Mouse (Mus musculus) retina, postnatal 7 days (tissue): ENCODE measurements around the gene Phip.

Experiments used
- DNase-seq: peaks from one replicate; pipeline ENCODE4 v3.0.0-alpha.2; 2012; ENCODE audit warnings: low read depth, low spot score

Gene Phip

DNA sequence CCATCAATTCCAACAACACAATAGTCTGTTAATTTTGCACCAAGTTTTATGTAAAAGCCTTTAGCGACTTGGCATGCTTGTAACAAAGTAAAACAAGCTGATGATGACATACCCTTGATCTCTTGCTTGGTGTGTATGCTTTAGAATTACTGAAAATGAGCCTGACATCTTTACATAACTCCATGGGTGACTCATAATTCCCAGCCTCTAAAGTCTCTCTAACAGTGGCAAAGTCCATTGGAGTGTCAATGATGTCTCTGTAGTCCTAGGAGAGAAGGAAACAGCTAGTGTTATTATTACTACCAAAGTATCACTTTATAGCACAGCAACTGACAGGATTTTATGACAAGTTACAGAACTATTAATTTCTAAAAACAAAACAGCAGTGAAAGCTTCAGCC, 98.2 kb downstream of the Phip start:
- DNase-seq = no peak

- no peak for DNase-seq
Observed at GRCm38 (mm10) chr9:82867698-82868097, 107.6 kb downstream of the Phip start.

DNA sequence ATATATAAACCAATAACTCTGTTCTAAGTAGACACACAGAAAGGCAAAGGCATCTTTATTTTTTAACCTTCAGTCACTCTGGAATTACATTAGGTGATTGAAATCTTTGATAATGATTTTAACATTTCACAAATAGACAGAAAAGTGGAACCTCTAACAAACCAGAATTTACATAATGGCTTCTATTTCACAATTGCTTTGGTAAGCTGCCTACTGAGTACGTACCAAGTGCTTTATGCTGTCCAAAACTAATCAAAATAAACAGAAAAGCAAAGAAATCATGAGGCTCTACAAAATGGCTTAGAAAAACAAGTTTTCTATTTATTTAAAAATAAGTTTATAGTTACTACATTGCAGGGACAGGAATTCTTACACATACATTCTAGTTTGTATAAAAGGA, 109.2 kb downstream of the Phip start:
- no peak for DNase-seq

DNA sequence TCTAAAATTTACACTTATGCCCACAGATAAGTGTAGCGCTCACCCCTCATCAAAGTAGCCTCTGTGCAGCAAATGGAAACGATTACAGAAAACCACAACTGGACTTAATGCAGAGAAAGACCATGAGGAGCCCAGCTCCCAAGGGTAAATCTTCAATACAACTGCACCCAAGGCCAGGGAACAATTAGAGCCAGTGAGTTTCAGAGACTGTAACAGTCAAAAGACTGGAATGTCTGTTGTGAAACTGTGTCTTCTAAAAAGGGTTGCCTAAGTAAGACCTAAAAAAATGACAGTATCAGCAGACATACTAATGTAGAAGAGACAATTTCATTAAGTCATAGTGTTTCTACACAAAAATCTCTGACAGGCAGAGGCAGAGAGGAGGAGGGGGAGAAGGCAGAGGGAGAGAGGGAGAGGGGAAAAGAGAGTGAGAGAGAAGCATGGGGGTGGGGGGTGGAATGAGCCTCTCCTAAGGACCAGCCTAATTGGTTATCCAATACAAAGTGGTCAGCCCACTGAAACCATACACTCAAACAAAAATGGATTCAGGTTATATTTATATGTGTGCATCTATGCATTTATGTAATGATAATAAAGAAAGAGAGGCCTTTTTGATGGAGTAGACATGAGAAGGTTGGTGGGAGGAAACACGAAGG, 113.4 kb downstream of the Phip start:
- DNase-seq = no peak

DNA sequence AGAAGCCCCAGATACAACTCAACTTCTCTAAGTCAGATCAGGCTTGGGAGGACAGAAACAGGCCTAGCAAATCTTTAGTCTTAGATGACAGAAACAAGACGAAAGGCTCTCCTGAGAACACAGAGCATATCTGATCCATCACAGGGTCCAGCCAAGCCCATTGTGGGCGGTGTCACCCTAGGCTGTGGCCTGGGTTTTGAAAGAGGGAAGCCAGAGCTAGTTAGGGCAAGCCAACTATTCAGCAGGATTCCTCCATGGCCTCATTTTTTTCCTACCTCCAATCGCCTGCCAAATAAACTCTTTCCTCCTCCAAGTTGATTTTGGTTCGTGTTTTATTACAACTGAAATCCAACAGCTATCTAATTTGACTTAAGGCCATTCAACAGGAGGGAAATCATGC, 114.0 kb downstream of the Phip start:
- no peak for DNase-seq

DNA sequence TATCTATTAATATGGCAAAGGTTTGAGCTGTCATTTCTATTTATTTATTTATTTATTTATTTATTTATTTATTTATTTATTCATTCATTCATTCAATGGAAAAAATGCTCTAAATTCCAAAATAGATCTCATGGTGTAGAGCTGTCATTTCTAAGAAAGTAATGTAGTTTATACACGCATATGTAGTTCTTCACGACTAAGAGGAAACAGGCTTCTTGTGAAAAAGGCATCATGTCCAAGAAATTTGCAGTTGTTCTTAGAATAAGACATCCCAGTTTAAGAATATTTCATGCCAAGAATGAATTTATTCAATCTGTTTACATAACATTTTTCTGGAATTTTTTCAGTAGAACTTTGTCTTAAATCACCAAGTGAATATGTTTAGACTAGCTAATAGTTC, 114.5 kb downstream of the Phip start:
- no peak for DNase-seq

GRCm38 (mm10) chr9:82856241-82856640, 119.1 kb downstream of the Phip start:
- DNase-seq = no peak

DNA sequence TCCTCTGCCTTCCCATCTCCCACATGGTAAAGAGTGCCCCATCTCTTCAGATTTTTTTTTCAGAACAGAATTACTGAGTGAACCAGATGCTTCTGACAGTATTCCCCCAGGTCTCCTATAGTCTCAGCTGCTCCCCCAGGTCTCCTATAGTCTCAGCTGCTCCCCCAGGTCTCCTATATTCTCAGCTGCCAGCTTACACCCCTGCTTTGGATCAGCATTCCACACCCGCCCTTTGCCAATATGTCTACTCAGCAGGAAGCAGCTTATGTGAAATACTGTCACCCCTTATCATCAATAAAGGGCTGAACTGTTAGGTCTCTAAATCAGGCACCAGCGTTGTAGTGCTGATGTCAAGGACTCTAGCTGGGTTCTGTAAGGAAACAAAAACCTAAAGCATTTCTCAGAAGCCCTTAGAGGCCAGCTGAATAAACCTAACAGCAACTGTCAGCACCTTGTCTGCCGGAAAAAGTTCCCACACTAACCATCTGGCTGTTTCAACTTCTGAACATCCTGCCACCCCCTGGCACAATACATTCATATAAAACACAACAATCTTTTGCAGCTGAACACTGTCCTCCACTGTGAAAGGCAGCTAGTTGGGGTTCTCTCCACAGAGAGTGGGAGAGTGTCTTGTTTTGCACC, 120.2 kb downstream of the Phip start:
- no peak for DNase-seq

DNA sequence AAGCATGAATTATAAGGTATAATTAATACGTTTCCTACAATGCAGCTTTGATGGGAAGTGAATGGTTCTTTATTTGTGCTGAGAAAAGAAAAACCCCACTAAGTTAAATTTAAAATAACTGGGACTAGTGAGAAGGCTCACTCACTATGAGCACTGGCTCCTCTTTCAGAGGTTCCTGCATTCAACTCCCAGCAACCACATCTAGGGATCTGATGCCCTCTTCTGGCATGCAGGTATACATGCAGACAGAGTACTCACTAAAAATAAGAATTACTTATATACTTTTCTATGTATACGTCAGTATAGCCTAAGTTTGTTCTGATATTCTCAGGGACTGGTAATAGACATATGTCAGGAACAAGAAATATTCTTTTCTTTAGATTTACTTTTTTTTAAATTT, 121.3 kb downstream of the Phip start:
- no peak for DNase-seq

DNA sequence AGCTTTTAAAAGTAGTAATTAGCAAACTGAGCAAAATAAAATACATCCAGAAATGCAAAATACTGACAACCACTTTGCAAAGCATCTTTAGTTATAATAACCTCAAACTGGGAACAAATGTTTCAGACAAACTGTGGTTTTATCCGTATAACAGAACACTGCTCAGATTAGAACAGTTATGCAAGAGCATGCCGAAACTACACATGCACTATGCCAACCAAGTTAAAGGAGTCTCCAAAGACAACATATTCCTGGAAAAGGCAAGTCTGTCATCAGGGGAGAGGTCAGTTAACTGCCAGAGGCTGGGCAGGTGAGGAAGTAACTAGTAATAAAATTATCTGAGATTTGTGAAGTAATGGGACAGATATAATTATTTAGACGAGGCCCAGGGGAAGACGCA, 132.6 kb downstream of the Phip start:
- no peak for DNase-seq

DNA sequence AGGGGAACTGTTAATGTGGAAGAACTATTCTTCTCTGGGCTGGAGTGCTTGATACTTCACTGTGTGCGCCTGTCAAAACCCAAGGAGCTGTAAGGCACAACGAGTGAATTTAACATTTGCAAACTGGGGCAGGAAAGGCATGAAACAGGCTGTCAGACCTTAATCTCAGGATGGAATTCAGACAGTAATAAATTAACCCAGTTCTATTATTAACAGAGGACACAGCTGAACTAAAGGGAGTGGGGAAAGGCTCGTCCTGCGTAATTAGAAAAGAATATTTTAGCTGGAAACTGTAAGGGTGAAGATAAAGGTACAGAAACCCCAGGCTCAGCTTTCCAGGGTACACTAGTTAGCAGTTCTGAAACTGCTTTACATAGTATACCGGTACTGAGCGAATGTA, 139.4 kb downstream of the Phip start:
- no peak for DNase-seq

DNA sequence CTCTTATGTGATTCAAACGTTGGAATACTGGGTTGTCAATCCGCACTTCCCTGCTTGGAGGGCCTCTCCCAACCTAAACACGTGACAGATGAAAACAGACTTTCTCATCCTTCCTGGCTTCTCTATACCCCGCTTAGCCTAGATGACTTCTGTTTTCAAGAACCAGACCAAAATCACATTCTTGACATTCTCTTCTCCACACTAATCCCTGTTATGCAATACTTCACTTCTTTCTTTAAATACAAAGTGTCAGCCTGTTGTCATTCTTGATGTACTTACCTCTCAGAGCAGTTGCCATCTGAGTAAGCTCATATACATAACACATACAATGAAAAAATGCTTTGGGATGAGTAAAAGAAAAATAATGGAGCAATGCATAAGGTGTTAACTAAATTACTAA, 143.4 kb downstream of the Phip start:
- no peak for DNase-seq

GRCm38 (mm10) chr9:82829693-82830430, 145.5 kb downstream of the Phip start:
- peak; percentile 83 for DNase-seq

DNA sequence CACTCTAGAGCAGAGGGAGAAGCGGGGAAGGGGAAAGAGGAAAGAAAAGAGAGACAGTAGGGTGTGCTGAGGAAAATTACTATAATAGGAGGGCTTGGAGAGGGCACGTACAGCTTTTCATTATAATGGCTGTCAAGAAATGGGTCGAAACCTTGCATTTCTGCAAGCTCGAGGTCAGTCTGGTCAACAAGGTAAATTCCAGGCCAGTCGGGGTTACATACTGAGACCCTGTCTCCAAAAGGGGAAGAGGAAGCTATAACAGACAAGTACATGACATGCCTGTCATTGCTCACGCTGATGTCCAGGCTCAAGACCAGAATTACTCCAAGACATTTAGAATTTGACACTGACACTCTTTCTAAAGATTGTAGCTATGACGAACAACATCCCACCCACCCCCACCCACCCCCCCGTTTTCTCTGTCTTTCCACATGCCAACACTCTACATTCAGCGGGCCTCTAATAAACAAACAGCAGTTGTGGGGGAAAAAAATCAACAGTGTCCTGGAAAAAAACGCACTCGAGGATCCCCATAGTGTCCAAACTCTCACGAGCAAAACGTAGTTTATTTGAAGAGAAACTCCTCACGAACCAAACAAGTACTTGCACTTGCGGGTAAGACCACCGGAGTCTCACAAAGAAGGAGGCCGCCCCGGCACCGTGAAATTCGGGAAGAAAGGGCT, 146.2 kb downstream of the Phip start, which contains the start of gene Irak1bp1:
Irak1bp1 (plus strand) TSS at position 534 of the 683 bp plus-strand sequence.
- DNase-seq = no peak

- no peak for DNase-seq
Observed at GRCm38 (mm10) chr9:82826426-82826825, 148.9 kb downstream of the Phip start.
